Mouse (Mus musculus): ENCODE data around the gene Ribc2.

Gene Ribc2

GRCm38 (mm10) chr15:85179528-85180180 lies 47.8 kb downstream of the Ribc2 start:
- no peak for DNase-seq

- DNase-seq, result no peak
Observed at GRCm38 (mm10) chr15:85180368-85180767, 48.5 kb downstream of the Ribc2 start.

GRCm38 (mm10) chr15:85182063-85182462 lies 50.2 kb downstream of the Ribc2 start:
- DNase-seq, result no peak

- no peak for DNase-seq
Observed at GRCm38 (mm10) chr15:85186916-85187315, 55.0 kb downstream of the Ribc2 start.

- no peak for DNase-seq
Observed at GRCm38 (mm10) chr15:85188167-85188778, 56.4 kb downstream of the Ribc2 start.
